Mouse (Mus musculus) frontal cortex, postnatal 36 days (tissue): ENCODE measurements around the gene Ubac1.

Experiments used
- DNase-seq, 2 experiments: peaks; one replicate each; pipeline ENCODE4 v3.0.0; 2022; ENCODE audit warnings: low spot score in 2 of 2

Ubac1 gene

DNA sequence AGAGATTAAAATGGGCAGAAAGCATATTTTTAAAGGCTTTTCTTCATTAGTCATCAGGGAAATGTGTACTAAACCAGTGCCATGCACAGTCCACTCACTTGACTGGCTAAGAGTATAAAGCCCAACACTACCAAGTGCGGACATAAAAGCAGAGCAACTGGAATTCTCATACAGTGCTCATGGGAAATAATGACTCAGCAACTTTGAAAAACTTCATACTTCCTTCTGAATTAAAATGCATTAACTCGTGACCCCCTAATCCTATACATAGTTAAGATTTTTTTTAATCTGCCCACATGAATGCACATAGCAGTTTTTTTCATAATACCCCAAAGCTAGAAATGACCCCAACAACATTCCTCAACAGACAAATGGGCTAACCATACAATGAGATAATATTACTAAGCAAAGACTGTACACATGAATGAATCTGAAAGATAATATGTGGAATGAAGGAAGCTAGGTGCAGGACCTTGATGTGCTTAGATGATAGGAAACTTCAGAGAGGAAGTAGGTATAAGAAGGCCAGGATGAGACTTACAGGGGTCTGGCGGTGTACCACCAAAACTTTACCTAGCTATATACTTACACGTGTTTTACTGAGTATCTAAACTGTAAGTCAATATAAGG is 46.3 kb downstream of the Ubac1 start:
- DNase-seq = no peak

DNA sequence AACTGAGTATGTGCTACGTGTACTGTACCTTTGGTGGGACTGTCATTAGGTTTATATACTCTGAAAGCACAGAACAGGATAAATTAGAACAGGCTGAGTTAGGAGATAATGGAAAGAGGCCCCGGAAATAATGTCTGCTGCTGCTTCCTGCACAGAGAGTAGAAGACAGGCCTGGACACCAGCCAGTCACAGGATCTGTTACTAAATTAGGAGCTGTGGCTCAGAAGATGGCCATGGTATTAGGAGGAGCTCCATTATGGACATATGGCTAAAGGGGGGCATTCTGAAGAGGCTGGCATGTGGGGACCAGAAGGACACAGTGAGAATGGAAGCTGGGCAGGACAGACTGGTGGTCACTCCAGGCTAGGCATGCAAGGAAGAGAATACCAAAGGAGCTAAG is 51.1 kb downstream of the Ubac1 start:
- no peak for DNase-seq

DNA sequence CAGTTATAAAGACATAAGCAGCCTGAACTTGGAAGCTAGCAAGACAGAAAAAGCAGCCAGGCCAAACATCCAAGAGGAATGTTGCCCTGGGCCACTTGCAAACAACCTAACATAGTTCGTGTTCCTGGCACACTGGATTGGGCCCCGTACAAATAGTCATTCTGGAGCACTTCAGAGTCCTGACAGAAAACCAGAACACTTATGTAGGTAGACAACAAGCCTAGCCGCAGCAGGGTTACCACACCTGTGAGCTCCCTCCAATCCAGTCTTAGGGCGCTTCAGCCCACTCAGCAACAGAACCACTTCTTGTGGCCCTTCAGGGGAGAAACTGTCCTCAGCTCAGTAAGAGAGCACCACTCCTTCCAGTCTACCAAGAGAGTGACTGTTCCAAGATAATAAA is 52.2 kb downstream of the Ubac1 start:
- DNase-seq = no peak

DNA sequence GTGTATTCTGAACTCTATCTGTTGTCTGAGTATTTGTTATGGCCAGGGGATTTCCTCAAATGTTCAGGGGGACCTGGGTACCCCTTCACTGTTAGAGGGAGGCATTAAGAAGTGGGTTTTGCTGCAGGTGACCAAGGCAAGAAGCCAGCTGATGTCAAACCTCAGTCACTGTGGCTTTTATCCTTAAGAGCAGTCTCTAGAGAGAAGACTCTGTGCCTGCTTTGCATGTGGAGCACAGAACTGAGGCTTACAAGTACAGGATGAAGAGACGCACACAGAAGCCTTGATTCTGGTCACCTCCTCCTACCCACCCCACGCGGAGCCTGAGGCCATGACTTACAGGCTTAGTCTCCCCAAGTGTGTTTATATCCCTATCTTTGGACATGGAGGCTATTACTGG is 72.3 kb downstream of the Ubac1 start:
- DNase-seq = no peak
